Mouse (Mus musculus) G1E-ER4 (cell line): ENCODE measurements around the gene Nfic. TPM values are rescaled to one million over a fixed set of nuclear protein-coding genes. Genes with fewer than 3 reads are reported as not detected.
A peak's percentile ranks its signal among the peaks of the same experiment; 100 is the strongest.

Experiments used
- GATA1 ChIP-seq: IDR thresholded peaks from one replicate; pipeline ENCODE4 v1.8.0; 2012; ENCODE audit warnings: low read length, inconsistent platforms
- polyA plus RNA-seq: library from polyadenylated mRNA; stranded (reverse); fragments of >175 nt; gene quantifications from 2 replicates; pipeline ENCODE4 v1.2.3, GENCODE M21; 2012

Nfic gene
- polyA plus RNA-seq, 1 experiment, result 37.9 TPM

- no peak for TF ChIP-seq GATA1
Observed at GRCm38 (mm10) chr10:81385603-81386306, 69.7 kb downstream of the Nfic start.

DNA sequence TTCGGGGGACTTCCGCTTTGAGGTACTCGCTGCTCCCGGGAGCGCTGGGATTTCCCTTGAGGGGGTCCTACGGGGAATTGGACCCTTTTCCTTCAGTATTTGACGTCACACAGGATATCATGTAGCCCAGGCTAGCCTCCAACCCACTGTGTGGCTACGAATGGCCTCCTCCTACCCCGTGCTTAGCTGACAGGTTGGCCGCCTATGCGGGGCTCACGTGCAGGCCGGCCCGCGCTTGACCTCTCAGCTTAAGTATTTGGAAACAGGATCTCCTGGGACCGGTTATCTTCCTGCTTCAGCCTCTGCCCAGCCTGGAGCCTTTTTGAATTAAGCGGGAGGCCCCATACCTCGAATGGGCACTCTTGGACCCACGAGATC is 70.8 kb downstream of the Nfic start:
- TF ChIP-seq GATA1, result no peak

- TF ChIP-seq GATA1, result no peak
Observed at GRCm38 (mm10) chr10:81383802-81384604, 71.4 kb downstream of the Nfic start, which contains the start of the genes Dohh and Gm48551. TSS of gene Dohh (plus strand) at chr10:81384428. TSS of gene Gm48551 (plus strand) at chr10:81384466.

GRCm38 (mm10) chr10:81382039-81382438 is 73.4 kb downstream of the Nfic start:
- TF ChIP-seq GATA1, result peak; percentile 98

DNA sequence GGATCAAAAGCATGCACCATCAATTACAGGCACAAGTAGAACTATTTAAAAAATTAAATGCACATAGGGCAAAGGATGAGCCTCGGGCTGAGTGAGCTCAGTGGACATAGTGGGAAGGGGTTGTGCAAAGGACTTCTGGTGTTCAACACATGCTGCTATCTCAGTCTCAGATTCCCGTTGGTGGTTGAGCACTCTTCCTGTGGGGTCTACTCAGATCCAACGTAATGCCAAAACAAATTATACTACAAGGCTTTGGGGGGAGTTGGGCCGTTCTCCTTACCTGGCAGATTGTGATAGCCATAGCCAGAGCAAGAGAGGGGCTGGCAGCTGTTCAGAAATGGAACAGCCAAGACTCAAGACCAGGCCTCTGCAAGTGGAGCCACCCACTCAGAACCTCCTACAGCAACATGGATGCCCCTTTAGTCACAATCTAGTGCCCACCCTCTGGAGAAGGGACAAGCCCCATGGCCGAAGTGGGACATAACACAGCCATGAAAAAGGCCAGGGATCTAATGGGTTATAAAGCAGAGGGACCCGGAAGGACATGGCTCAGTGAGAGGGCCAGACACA is 75.5 kb downstream of the Nfic start:
- no peak for TF ChIP-seq GATA1

DNA sequence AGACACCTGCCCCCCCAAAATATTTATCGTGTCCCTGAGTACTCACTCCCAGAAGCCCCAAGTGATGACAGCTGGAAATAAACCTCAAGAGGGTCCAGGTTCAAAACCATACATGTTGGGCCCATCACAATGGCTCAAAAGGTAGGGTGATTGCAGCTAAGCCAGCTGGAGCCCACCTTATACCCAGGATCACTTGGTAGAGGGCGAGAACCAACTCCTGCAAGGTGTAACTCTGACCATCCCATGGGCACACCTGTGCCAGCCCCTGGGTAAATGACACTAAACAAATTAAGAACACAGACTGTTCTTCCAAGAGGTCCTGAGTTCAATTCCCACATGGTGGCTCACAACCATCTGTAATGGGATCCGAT is 76.3 kb downstream of the Nfic start:
- TF ChIP-seq GATA1, result no peak

DNA sequence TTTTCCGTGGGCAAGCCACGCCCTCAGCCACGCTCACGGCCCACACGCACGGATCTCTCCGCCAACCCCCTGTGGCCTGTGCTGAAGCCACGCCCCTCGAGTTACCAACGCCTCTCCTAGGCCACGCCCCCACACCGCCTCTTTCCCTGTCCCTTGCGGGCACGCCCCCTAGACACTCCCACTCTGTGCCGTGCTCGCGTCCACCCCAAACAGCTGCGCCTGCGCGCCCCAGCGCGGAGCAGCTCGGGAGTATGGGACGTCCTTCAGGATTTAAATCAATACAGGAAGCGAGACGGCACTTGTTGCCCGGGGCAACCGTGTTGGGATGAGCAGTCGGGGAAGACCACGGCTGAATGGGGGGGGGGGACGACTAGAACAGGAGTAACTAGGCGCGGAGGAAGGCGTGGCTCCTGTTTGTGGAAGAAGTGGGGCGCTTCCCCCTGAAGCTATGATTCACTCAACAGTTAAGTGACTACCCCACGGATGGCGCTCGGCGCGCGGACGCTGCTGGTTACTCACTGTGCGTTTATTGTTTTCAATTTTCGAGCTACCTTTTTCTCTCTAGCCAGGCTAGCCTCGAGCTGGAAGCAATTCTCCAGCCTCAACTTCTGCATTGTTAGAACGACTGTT is 76.8 kb downstream of the Nfic start:
- no peak for TF ChIP-seq GATA1

DNA sequence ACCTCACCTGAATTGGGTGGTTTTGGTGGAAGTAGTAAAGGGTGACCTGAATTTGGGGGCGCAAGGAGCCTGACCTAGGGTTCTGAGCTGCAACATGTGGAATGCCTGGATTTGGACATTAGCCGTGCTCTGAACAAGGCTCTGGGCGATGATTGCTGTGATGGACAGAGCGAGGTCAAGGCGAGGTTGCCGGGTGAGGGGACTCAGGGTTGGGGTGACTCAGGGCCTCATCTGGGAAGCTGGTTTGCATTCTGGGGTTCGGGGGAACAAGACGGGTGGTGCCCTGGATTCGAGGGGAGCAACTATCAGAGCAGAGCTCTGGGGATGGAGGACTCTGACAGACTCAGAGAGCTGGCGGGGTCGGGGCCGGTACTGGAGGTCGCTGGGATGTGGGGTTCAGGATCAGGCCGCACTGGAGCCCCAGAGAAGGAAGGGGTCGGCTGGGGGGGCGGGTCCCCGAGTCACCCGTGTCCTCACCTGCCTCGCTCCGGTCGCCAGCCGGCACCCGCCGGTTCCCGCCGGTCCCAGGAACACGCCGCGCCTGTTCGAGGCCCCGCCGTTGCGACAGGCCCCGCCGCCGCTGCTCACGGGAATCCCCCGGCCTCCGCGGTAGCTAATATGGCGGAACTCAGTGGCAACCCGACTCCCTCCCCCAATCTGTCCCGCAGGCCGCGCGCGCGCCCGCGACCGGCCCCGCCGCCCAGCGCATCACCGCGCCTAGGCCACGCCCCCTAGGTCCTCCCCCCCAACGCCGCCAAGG is 77.5 kb downstream of the Nfic start, which contains the start of gene Fzr1:
Gene Fzr1 (minus strand): TSS at position 724 of the 760 bp plus-strand sequence.
- TF ChIP-seq GATA1, result no peak

- no peak for TF ChIP-seq GATA1
Observed at GRCm38 (mm10) chr10:81377362-81377664, 78.1 kb downstream of the Nfic start.

GRCm38 (mm10) chr10:81376561-81377361 is 78.7 kb downstream of the Nfic start:
- TF ChIP-seq GATA1, result no peak

- no peak for TF ChIP-seq GATA1
Observed at GRCm38 (mm10) chr10:81375322-81375721, 80.1 kb downstream of the Nfic start.

GRCm38 (mm10) chr10:81367207-81367495 is 88.3 kb downstream of the Nfic start:
- no peak for TF ChIP-seq GATA1

DNA sequence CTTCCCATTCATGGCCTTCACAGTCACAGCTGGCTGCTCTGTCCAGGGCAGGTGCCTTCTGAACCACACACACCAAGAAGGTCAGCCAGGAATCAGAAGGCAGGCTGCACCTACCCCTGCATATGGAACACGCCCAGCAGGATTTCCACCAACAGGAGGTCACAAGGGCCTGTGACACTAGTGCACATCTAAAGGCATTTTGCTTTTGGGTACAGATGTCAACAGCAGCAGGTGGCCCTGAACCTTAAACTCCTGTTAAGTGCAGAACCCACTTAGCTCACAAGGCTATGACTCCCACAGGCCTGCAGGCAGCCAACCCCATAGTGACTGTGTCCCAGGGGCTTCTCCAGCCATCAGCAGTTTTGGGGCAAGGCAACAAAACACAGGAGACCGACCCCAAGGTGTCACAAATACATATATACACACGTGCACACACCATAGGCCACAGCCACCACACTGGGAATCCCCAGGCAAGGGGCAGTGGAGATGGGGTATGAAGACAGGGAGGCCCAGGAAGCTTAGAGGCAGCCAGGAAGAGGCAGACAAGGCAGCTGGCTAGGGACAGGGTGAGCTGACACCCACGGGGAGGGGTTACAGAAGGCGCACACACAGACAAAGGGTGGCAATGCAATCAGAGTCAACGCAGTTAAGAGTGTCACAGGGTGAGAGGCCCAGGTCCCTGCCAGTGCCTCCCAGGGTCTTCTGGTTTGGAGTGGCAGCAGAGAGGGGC is 88.8 kb downstream of the Nfic start:
- TF ChIP-seq GATA1, result no peak
